37 mouse cellular contexts compared by ENCODE assay signal in the genomic region with DNA sequence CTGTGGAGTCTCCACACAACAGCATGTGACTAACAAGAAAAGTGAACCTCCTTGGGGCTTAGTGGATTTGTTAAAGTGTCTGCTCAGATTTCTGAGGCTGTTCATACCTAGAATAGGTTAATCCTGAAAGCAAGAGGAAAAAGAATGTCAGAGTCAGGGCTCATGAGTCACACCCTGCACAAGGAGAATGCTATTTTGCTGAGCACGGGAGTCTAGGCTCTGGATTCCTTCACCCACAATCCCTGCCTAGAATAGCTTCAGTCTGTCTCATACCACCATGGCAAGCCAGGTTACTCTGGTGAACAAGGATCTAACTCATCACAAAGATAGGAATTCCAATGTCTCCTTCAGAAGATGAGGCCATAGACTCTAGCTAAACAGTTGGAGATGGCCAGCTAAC. TPM values are rescaled to one million over a fixed set of nuclear protein-coding genes. Genes with fewer than 3 reads are reported as not detected.
DNase-seq lines count a peak whose midpoint lies in the region; ATAC-seq and TF ChIP-seq lines count a peak whose summit lies in the region.
"Had no signal": no experiment of that assay in that cellular context is flagged by ENCODE, and none has a peak within 500 bp of the region (broad histone marks: within the 10 kb centered on the region; RNA-seq: fewer than 3 reads in every experiment).

No protein-coding gene starts in this region.

- CTCF ChIA-PET in Patski (lab: Charles Lee) = interaction anchor here (2.2 kb wide), 1 partner anchor 11 kb away, joined by 7 read pairs; no protein-coding TSS in a partner anchor

- no peaks in the 10 kb centered on the region for H3K27me3 ChIP-seq in liver, postnatal 0 days (ENCODE audit: insufficient read depth, low read length)
- H3K27me3 ChIP-seq in Patski = peaks cover 10% of the 10 kb centered on the region
- H3K27me3 ChIP-seq in forebrain, embryonic 11.5 days (ENCODE audit: control insufficient read depth, insufficient read depth, low read length) = no peaks in the 10 kb centered on the region
- no peaks in the 10 kb centered on the region for H3K27me3 ChIP-seq in midbrain, postnatal 0 days (ENCODE audit: insufficient read depth, low read length)
- H3K27me3 ChIP-seq: embryonic facial prominence, embryonic 13.5 days; forebrain, embryonic 13.5 days; hindbrain, embryonic 12.5 days; lung, embryonic 15.5 days; neural tube, embryonic 13.5 days had no signal

- peaks cover 3% of the 10 kb centered on the region; the same call in 1 of the 2 replicates for H3K9me3 ChIP-seq in liver, postnatal 0 days (ENCODE audit: low read length)
- no peaks in the 10 kb centered on the region; the same call in 1 of the 2 replicates for H3K9me3 ChIP-seq in forebrain, embryonic 11.5 days (ENCODE audit: control insufficient read depth, low read length)
- no peaks in the 10 kb centered on the region for H3K9me3 ChIP-seq in midbrain, postnatal 0 days (ENCODE audit: low read length)
- H3K9me3 ChIP-seq: embryonic facial prominence, embryonic 13.5 days; liver, embryonic 15.5 days; lung, embryonic 15.5 days; neural tube, embryonic 13.5 days had no signal

- no peak overlapping the region for H3K4me2 ChIP-seq in liver, postnatal 0 days (ENCODE audit: low read depth, low read length)
- H3K4me2 ChIP-seq in forebrain, embryonic 11.5 days (ENCODE audit: low read depth, low read length, severe bottlenecking) = no peak overlapping the region
- no peak overlapping the region for H3K4me2 ChIP-seq in midbrain, postnatal 0 days (ENCODE audit: low read depth, low read length, poor library complexity, severe bottlenecking)
- H3K4me2 ChIP-seq: embryonic facial prominence, embryonic 13.5 days; forebrain, embryonic 13.5 days; heart, embryonic 11.5 days; hindbrain, embryonic 12.5 days; lung, embryonic 15.5 days; midbrain, embryonic 11.5 days; neural tube, embryonic 13.5 days had no signal

- no peaks in the 10 kb centered on the region for H3K36me3 ChIP-seq in liver, postnatal 0 days (replicated peaks; ENCODE audit: insufficient read depth, low read length)
- no peaks in the 10 kb centered on the region for H3K36me3 ChIP-seq in macrophage (ENCODE audit: inconsistent target)
- H3K36me3 ChIP-seq in forebrain, embryonic 11.5 days (ENCODE audit: control insufficient read depth, insufficient read depth, low read length) = no peaks in the 10 kb centered on the region
- H3K36me3 ChIP-seq in midbrain, postnatal 0 days (ENCODE audit: insufficient read depth, low read length) = no peaks in the 10 kb centered on the region
- H3K36me3 ChIP-seq: embryonic facial prominence, embryonic 13.5 days; hindbrain, embryonic 12.5 days; liver, embryonic 15.5 days; lung, embryonic 15.5 days; neural tube, embryonic 13.5 days had no signal

- no peaks in the 10 kb centered on the region for H3K79me2 ChIP-seq in macrophage (ENCODE audit: inconsistent target)

- in situ Hi-C loops in Patski (cut with MboI; ENCODE audit: low pct_unique_long_range_greater_than_20kb) = no loop called here

- H3K4me1 ChIP-seq in liver, postnatal 0 days (ENCODE audit: insufficient read depth) = no peaks in the 10 kb centered on the region
- H3K4me1 ChIP-seq in forebrain, embryonic 11.5 days (replicated peaks; ENCODE audit: control insufficient read depth, insufficient read depth, low read length) = no peaks in the 10 kb centered on the region
- no peaks in the 10 kb centered on the region for H3K4me1 ChIP-seq in midbrain, postnatal 0 days (ENCODE audit: insufficient read depth, low read length)
- H3K4me1 ChIP-seq: embryonic facial prominence, embryonic 13.5 days; forebrain, embryonic 13.5 days; hindbrain, embryonic 12.5 days; liver, embryonic 15.5 days; lung, embryonic 15.5 days; neural tube, embryonic 13.5 days had no signal

- no peak overlapping the region for H3K9ac ChIP-seq in liver, postnatal 0 days (replicated peaks)
- no peak overlapping the region for H3K9ac ChIP-seq in forebrain, embryonic 11.5 days (ENCODE audit: low read length)
- H3K9ac ChIP-seq in midbrain, postnatal 0 days (replicated peaks; ENCODE audit: low read length, poor library complexity, severe bottlenecking) = no peak overlapping the region
- H3K9ac ChIP-seq: embryonic facial prominence, embryonic 13.5 days; forebrain, embryonic 13.5 days; hindbrain, embryonic 12.5 days; liver, embryonic 15.5 days; lung, embryonic 15.5 days; neural tube, embryonic 13.5 days had no signal

- TF ChIP-seq EP300 in liver, postnatal 0 days (IDR thresholded peaks at IDR 0.05; ENCODE audit: low read depth) = no peak

- WGBS in liver, postnatal 0 days (ENCODE audit: insufficient replicate concordance) = 71% methylated on average over 1 of the region's 1 CpGs
- 50% methylated on average over 1 of the region's 1 CpGs for WGBS in macrophage (ENCODE audit: missing documents)
- 53% methylated on average over 1 of the region's 1 CpGs for WGBS in forebrain, embryonic 11.5 days
- 56% methylated on average over 1 of the region's 1 CpGs for WGBS in midbrain, postnatal 0 days

- POLR2A ChIA-PET in Patski (lab: Charles Lee) = no interaction called here

- peak overlapping the region; percentile 29; the same call in 1 of the 2 replicates for H3K27ac ChIP-seq in liver, postnatal 0 days (ENCODE audit: low read depth)
- H3K27ac ChIP-seq in macrophage = peak overlapping the region; percentile 75
- no peak overlapping the region for H3K27ac ChIP-seq in forebrain, embryonic 11.5 days (ENCODE audit: low read depth, low read length)
- H3K27ac ChIP-seq in midbrain, postnatal 0 days (ENCODE audit: low read depth, low read length) = no peak overlapping the region
- H3K27ac ChIP-seq: embryonic facial prominence, embryonic 13.5 days; forebrain, embryonic 13.5 days; hindbrain, embryonic 12.5 days; left cerebral cortex, adult 2 months; lung, embryonic 15.5 days; neural tube, embryonic 13.5 days had no signal

- DNase-seq in frontal cortex, postnatal 10 days (ENCODE audit: low spot score in 2 of 2) = no peak
- no peak for DNase-seq in liver, postnatal 0 days
- DNase-seq in liver (no peak), Patski (ENCODE audit: low read depth, low spot score) (no peak)
- DNase-seq in forebrain, embryonic 11.5 days (ENCODE audit: low spot score) = no peak
- no peak for DNase-seq in midbrain, postnatal 0 days (ENCODE audit: low spot score)
- DNase-seq: adrenal gland, postnatal 10 days; cerebellum, adult 11-12 months; cerebellum, adult 9-11 months; gastrocnemius, postnatal 25 days; heart, adult 11 months; heart, postnatal 36 days; kidney, adult 9 months; kidney, postnatal 14 days; layer of hippocampus, adult 9-11 months; thymus, postnatal 4 days had no signal

- ATAC-seq in frontal cortex, adult (ENCODE audit: low TSS enrichment) = peak; percentile 59; the same call in 1 of the 2 replicates
- no peak for ATAC-seq in liver, postnatal 0 days
- peak; percentile 51 for ATAC-seq in Patski
- ATAC-seq in forebrain, embryonic 11.5 days (replicated peaks; ENCODE audit: low FRiP score) = no peak
- ATAC-seq in midbrain, postnatal 0 days (ENCODE audit: low FRiP score) = no peak
- ATAC-seq: activated CD4-positive, CD25-positive, alpha-beta regulatory T cell, adult 4 months; forebrain, embryonic 13.5 days; intestine, embryonic 16.5 days had no signal

- no peak for TF ChIP-seq CTCF in liver, postnatal 0 days (IDR thresholded peaks at IDR 0.05; ENCODE audit: low read depth)
- TF ChIP-seq CTCF in Patski (IDR thresholded peaks at IDR 0.05) = no peak
- TF ChIP-seq CTCF in midbrain, postnatal 0 days (IDR thresholded peaks at IDR 0.05) = no peak

- H3K4me3 ChIP-seq in liver, postnatal 0 days (ENCODE audit: low read depth, low read length) = no peak overlapping the region
- no peak overlapping the region for H3K4me3 ChIP-seq in macrophage (ENCODE audit: inconsistent target)
- no peak overlapping the region for H3K4me3 ChIP-seq in forebrain, embryonic 11.5 days (ENCODE audit: low read depth, low read length)
- no peak overlapping the region for H3K4me3 ChIP-seq in midbrain, postnatal 0 days (ENCODE audit: low read depth, low read length)
- H3K4me3 ChIP-seq: embryonic facial prominence, embryonic 13.5 days; erythroblast, embryonic 14.5 days; forebrain, embryonic 13.5 days; hindbrain, embryonic 12.5 days; left cerebral cortex, adult 2 months; liver, embryonic 15.5 days; lung, embryonic 15.5 days; neural tube, embryonic 13.5 days had no signal

RNA-seq across cellular contexts. Expression of gene Btnl4, which starts 38.5 kb away (rescaled TPM):
- not detected in 2 replicates for polyA plus RNA-seq in liver, postnatal 0 days (2015; fragmentation: Nextera tagmentation; extraction: Ambion mirVana)
- not detected for polyA plus RNA-seq in Patski (2021)
- total RNA-seq in macrophage (2018; cell fraction: chromatin; rRNA removed) = not detected
- total RNA-seq in macrophage (2018; cell fraction: cytosol; rRNA removed) = under 1 TPM in 1 of 26 experiments, not detected in 25; 0.09 TPM
- total RNA-seq in macrophage (2018; cell fraction: nucleus; rRNA removed) = under 1 TPM in 1 of 26 experiments, not detected in 25; 0.60 TPM
- polyA plus RNA-seq in macrophage (2018) = 0.16 TPM in 1 of 3 replicates, not detected in the others
- not detected in 2 replicates for polyA plus RNA-seq in forebrain, embryonic 11.5 days (2014; fragmentation: Nextera tagmentation; extraction: Ambion mirVana)
- not detected in 2 replicates for total RNA-seq in midbrain, postnatal 0 days (2014; rRNA removed)
- polyA plus RNA-seq in midbrain, postnatal 0 days (2015; fragmentation: Nextera tagmentation; extraction: Ambion mirVana) = not detected in 2 replicates
- total RNA-seq: adrenal gland, postnatal 10 days; common myeloid progenitor, adult 5-6 weeks; gastrocnemius, adult 18-20 months; gastrocnemius, postnatal 25 days; heart, postnatal 36 days; left cerebral cortex, adult 2 months; megakaryocyte, adult 5-6 weeks; MEL had no signal
- polyA plus RNA-seq: activated CD4-positive, CD25-positive, alpha-beta regulatory T cell, adult 4 months; embryonic facial prominence, embryonic 13.5 days; forebrain, embryonic 13.5 days; heart, embryonic 11.5 days; hindbrain, embryonic 12.5 days; limb, embryonic 11.5 days; liver, adult 2 months; liver, embryonic 15.5 days; lung, embryonic 15.5 days; midbrain, embryonic 11.5 days; neural tube, embryonic 13.5 days had no signal

RNA-seq across cellular contexts. Expression of gene BC051142, which starts 40.0 kb away (rescaled TPM):
- 0.08 TPM in 1 of 2 replicates, not detected in the other for polyA plus RNA-seq in liver, postnatal 0 days (2015; fragmentation: Nextera tagmentation; extraction: Ambion mirVana)
- polyA plus RNA-seq in Patski (2021) (not detected), macrophage (2018) (0.40 TPM in 1 of 3 replicates, not detected in the others)
- total RNA-seq in macrophage (2018; cell fraction: chromatin; rRNA removed) = 1 to 10 TPM in 23 of 26 experiments, under 1 TPM in 2, not detected in 1; 0.75 to 4.5 (median 1.7) TPM
- total RNA-seq in macrophage (2018; cell fraction: cytosol; rRNA removed) = under 1 TPM in 6 of 26 experiments, not detected in 20; 0.17 to 0.55 (median 0.25) TPM
- total RNA-seq in macrophage (2018; cell fraction: nucleus; rRNA removed) = 1 to 10 TPM in 5 of 26 experiments, under 1 TPM in 9, not detected in 12; 0.51 to 2.2 (median 0.88) TPM
- polyA plus RNA-seq in forebrain, embryonic 11.5 days (2014; fragmentation: Nextera tagmentation; extraction: Ambion mirVana) = 1.5 and 2.1 TPM in 2 replicates
- 2.0 and 9.2 TPM in 2 replicates for total RNA-seq in midbrain, postnatal 0 days (2014; rRNA removed)
- 6.7 and 7.8 TPM in 2 replicates for polyA plus RNA-seq in midbrain, postnatal 0 days (2015; fragmentation: Nextera tagmentation; extraction: Ambion mirVana)
- total RNA-seq: gastrocnemius, adult 18-20 months; gastrocnemius, postnatal 25 days; heart, postnatal 36 days; liver, adult 2 months; MEL had no signal
- polyA plus RNA-seq: erythroblast, embryonic 14.5 days; heart, embryonic 11.5 days; heart, embryonic 16.5 days; liver, embryonic 15.5 days had no signal

Comparison
In these comparisons a context has a peak if more than half of its experiments do, and no peak if none do; other contexts are left out.
1. ATAC-seq: peak in frontal cortex, adult (single experiment) and Patski (single experiment); none in liver, postnatal 0 days (single experiment), forebrain, embryonic 11.5 days (single experiment) and midbrain, postnatal 0 days (single experiment).
2. H3K27ac ChIP-seq: peak in liver, postnatal 0 days (single experiment) and macrophage (single experiment); none in forebrain, embryonic 11.5 days (single experiment) and midbrain, postnatal 0 days (single experiment).